Mouse (Mus musculus) heart, embryonic 15.5 days (tissue): ENCODE data around the gene Zfhx2. TPM values are rescaled to one million over a fixed set of nuclear protein-coding genes. Genes with fewer than 3 reads are reported as not detected.

Experiments used
- ATAC-seq: fragments of 200-750 bp; cut with Nextera tagmentation; replicated peaks from 2 replicates; pipeline ENCODE4 v1.8.0; 2017; ENCODE audit warnings: low read depth, moderate TSS enrichment; ENCODE audit not compliant: insufficient number of reproducible peaks, insufficient read depth, low FRiP score
- H3K27ac ChIP-seq: fragments of 300-500 bp; sonication (generic); 2 replicates; pipeline ENCODE4 v1.5.1; 2015; ENCODE audit warnings: mild to moderate bottlenecking, inconsistent platforms
- H3K27me3 ChIP-seq: fragments of 300-500 bp; sonication (generic); 2 replicates; pipeline ENCODE4 v1.6.1; 2015; ENCODE audit warnings: inconsistent platforms
- H3K36me3 ChIP-seq: fragments of 300-500 bp; sonication (generic); 2 replicates; pipeline ENCODE4 v1.6.1; 2015; ENCODE audit warnings: mild to moderate bottlenecking, inconsistent platforms
- H3K4me1 ChIP-seq: fragments of 300-500 bp; sonication (generic); replicated peaks from 2 replicates; pipeline ENCODE4 v1.6.1; 2015; ENCODE audit warnings: inconsistent platforms
- H3K4me2 ChIP-seq: fragments of 300-500 bp; sonication (generic); 2 replicates; pipeline ENCODE4 v1.6.1; 2015; ENCODE audit warnings: inconsistent platforms, mild to moderate bottlenecking, moderate library complexity
- H3K4me3 ChIP-seq: fragments of 300-500 bp; sonication (generic); 2 replicates; pipeline ENCODE4 v1.5.1; 2015; ENCODE audit warnings: mild to moderate bottlenecking, inconsistent platforms
- H3K9ac ChIP-seq: fragments of 300-500 bp; sonication (generic); 2 replicates; pipeline ENCODE4 v1.6.1; 2015; ENCODE audit warnings: mild to moderate bottlenecking, inconsistent platforms
- H3K9me3 ChIP-seq: fragments of 300-500 bp; sonication (generic); replicated peaks from 2 replicates; pipeline ENCODE4 v1.6.1; 2016; ENCODE audit warnings: inconsistent platforms
- WGBS: fragments of 180-500 bp; shearing (Covaris S2); methylation state at CpG from one replicate; pipeline ENCODE4 v1.1.7; 2015; ENCODE audit warnings: mixed read lengths; 5-methylcytosine and 5-hydroxymethylcytosine counted together
- polyA plus RNA-seq: library from polyadenylated mRNA; unstranded; fragments of >200 nt; fragmentation: Nextera tagmentation; extraction: Ambion mirVana; gene quantifications from 2 replicates; pipeline ENCODE4 v1.2.1, GENCODE M21; 2015

The Zfhx2 gene
- polyA plus RNA-seq, 1 experiment from 2014 or later = 2.6 TPM

- peaks cover 43% of the 10 kb centered on the region for H3K4me1 ChIP-seq
- 6% methylated on average over 34 of the region's 34 CpGs for WGBS
- no peaks in the 10 kb centered on the region for H3K36me3 ChIP-seq
- peak overlapping the region; percentile 56 for H3K9ac ChIP-seq
- no peaks in the 10 kb centered on the region for H3K27me3 ChIP-seq
- peak overlapping the region; percentile 72 for H3K4me3 ChIP-seq
- ATAC-seq = no peak
- H3K27ac ChIP-seq = peak overlapping the region; percentile 54
- H3K9me3 ChIP-seq = no peaks in the 10 kb centered on the region
- peak overlapping the region; percentile 73 for H3K4me2 ChIP-seq
These were observed 787 bp downstream of the Zfhx2 start for GRCm38 (mm10) chr14:55091209-55091865.

- Histone ChIP-seq H3K9me3 (no peaks in the 10 kb centered on the region), H3K4me1 (peaks cover 36% of the 10 kb centered on the region), H3K4me2 (peak overlapping the region; percentile 15; the same call in 1 of the 2 replicates), H3K9ac (no peak overlapping the region), H3K4me3 (no peak overlapping the region), H3K27ac (peak overlapping the region; percentile 55), H3K36me3 (no peaks in the 10 kb centered on the region), H3K27me3 (no peaks in the 10 kb centered on the region)
- 47% methylated on average over 13 of the region's 13 CpGs for WGBS
- ATAC-seq = no peak; the same call in 1 of the 2 replicates
These were observed 2.8 kb downstream of the Zfhx2 start for GRCm38 (mm10) chr14:55089199-55089947.

- Histone ChIP-seq H3K9me3 (no peaks in the 10 kb centered on the region), H3K4me2 (no peak overlapping the region), H3K4me3 (no peak overlapping the region), H3K27ac (no peak overlapping the region), H3K4me1 (peaks cover 30% of the 10 kb centered on the region), H3K9ac (no peak overlapping the region), H3K27me3 (no peaks in the 10 kb centered on the region), H3K36me3 (no peaks in the 10 kb centered on the region)
- no peak for ATAC-seq
- WGBS = 83% methylated on average over 6 of the region's 6 CpGs
These were observed 6.1 kb downstream of the Zfhx2 start for GRCm38 (mm10) chr14:55086009-55086514.

- H3K36me3 ChIP-seq = no peaks in the 10 kb centered on the region
- no peak overlapping the region for H3K9ac ChIP-seq
- no peaks in the 10 kb centered on the region for H3K9me3 ChIP-seq
- H3K27ac ChIP-seq = no peak overlapping the region
- ATAC-seq = no peak
- no peaks in the 10 kb centered on the region for H3K27me3 ChIP-seq
- WGBS = 59% methylated on average over 9 of the region's 9 CpGs
- no peak overlapping the region for H3K4me3 ChIP-seq
- peaks cover 26% of the 10 kb centered on the region for H3K4me1 ChIP-seq
- no peak overlapping the region for H3K4me2 ChIP-seq
These were observed 6.7 kb downstream of the Zfhx2 start for GRCm38 (mm10) chr14:55085324-55086008.

DNA sequence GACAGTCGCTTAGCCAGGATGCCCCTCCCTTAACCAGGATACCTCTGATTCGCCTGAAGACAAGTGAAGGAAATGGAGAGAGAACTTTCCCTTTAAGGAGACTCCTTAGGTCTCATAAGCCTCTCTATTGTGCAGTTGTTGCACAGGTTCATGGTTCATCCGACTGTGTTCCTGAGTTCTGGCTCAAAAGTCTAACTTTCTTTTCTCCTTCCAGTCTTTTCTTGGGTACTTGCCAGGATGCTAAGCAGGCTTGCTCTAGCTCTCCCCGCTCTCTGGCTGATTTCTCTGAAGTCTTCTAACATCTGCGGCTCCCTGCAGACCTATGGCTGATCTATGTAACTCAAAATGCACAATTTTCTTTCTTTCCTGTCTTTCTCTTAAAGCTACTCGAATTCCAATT, 8.6 kb downstream of the Zfhx2 start:
- ATAC-seq = no peak
- no peak overlapping the region for H3K4me2 ChIP-seq
- no peak overlapping the region for H3K4me3 ChIP-seq
- H3K36me3 ChIP-seq = no peaks in the 10 kb centered on the region
- no peak overlapping the region for H3K9ac ChIP-seq
- peaks cover 25% of the 10 kb centered on the region for H3K4me1 ChIP-seq
- peaks cover 7% of the 10 kb centered on the region for H3K27me3 ChIP-seq
- WGBS = 61% methylated on average over 6 of the region's 6 CpGs
- no peak overlapping the region for H3K27ac ChIP-seq
- no peaks in the 10 kb centered on the region for H3K9me3 ChIP-seq

DNA sequence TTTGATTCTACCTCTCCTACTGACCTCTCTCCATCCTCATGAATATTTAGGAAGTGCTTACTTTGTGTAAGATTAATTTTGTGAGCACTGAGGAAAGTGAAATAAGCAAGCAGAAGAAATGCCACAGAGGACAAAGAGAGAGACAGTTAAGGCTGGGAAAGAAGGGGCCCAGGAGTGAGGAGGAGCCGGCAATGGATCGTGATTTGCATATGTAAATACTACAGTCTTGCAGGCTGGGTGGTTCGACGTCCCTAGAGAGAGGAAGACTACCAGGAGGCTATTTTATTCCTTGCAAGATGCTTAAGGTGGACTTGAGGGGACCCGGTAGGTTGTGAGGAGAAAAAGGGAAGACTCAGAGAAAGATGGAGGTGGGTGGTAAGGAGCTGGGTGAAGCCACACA, 11.0 kb downstream of the Zfhx2 start:
- H3K27ac ChIP-seq = no peak overlapping the region
- no peaks in the 10 kb centered on the region for H3K36me3 ChIP-seq
- H3K4me1 ChIP-seq = peaks cover 33% of the 10 kb centered on the region
- no peak overlapping the region for H3K4me3 ChIP-seq
- H3K4me2 ChIP-seq = no peak overlapping the region
- WGBS = 39% methylated on average over 5 of the region's 5 CpGs
- no peak for ATAC-seq
- no peaks in the 10 kb centered on the region for H3K9me3 ChIP-seq
- H3K9ac ChIP-seq = no peak overlapping the region
- H3K27me3 ChIP-seq = peaks cover 23% of the 10 kb centered on the region

DNA sequence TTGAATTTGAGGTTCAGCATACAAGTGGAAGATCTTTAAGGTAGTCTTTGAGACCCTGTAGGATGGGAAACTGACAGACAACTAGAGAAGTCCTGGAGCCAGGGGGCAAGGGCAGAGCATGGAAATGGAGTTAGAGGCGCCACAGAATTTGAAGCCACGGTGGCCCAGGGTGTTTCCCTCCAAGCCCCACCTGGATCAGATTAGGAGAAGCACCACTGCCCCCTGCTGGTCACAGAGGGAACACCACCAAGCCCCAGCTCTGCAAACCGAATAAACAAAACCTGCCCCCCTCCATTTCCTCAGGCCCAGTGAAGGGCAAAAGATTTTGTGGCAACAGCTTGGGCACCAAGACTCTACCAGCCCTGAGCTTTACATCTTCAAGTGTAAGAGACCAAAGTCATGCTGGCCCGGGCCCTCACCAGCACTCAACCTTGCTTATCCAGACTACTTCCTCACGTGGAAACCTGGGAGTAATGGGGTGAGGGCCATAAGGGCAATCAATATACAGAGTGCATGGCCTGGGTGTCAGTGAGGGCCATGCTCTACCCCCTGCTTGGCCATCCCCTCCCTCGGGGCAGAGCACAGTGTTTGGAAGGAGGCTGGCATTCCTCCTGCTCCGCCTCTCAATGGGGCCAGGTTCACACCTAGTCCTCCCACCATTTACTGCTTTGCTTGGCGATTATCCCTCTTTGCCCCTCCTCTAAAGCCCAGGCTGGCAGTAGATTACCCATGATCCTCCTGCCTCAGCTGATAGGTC, 12.7 kb downstream of the Zfhx2 start:
- ATAC-seq = no peak
- 24% methylated on average over 8 of the region's 8 CpGs for WGBS
- H3K9ac ChIP-seq = 0 out of 2 replicates have a peak overlapping the region, but pooled peaks have one; percentile 31
- H3K27ac ChIP-seq = no peak overlapping the region
- peaks cover 30% of the 10 kb centered on the region for H3K27me3 ChIP-seq
- peak overlapping the region; percentile 49 for H3K4me2 ChIP-seq
- no peaks in the 10 kb centered on the region for H3K9me3 ChIP-seq
- H3K36me3 ChIP-seq = no peaks in the 10 kb centered on the region
- peak overlapping the region; percentile 25; the same call in 1 of the 2 replicates for H3K4me3 ChIP-seq
- H3K4me1 ChIP-seq = peaks cover 33% of the 10 kb centered on the region

- Histone ChIP-seq H3K4me3 (peak overlapping the region; percentile 25; the same call in 1 of the 2 replicates), H3K9me3 (no peaks in the 10 kb centered on the region), H3K27ac (no peak overlapping the region), H3K36me3 (no peaks in the 10 kb centered on the region), H3K4me1 (peaks cover 33% of the 10 kb centered on the region), H3K9ac (peak overlapping the region; percentile 31; the same call in 1 of the 2 replicates), H3K27me3 (peaks cover 32% of the 10 kb centered on the region), H3K4me2 (peak overlapping the region; percentile 49)
- WGBS = 7% methylated on average over 23 of the region's 23 CpGs
- 0 out of 2 replicates have a peak, but pooled peaks have one; percentile 36 for ATAC-seq
These were observed 13.6 kb downstream of the Zfhx2 start for GRCm38 (mm10) chr14:55078366-55078989.

- H3K4me3 ChIP-seq = no peak overlapping the region
- no peaks in the 10 kb centered on the region for H3K36me3 ChIP-seq
- H3K9ac ChIP-seq = no peak overlapping the region
- WGBS = 32% methylated on average over 15 of the region's 15 CpGs
- no peak for ATAC-seq
- no peaks in the 10 kb centered on the region for H3K9me3 ChIP-seq
- peaks cover 33% of the 10 kb centered on the region for H3K4me1 ChIP-seq
- H3K27ac ChIP-seq = no peak overlapping the region
- peak overlapping the region; percentile 49; the same call in 1 of the 2 replicates for H3K4me2 ChIP-seq
- peaks cover 33% of the 10 kb centered on the region for H3K27me3 ChIP-seq
These were observed 14.4 kb downstream of the Zfhx2 start for GRCm38 (mm10) chr14:55077481-55078365.

- Histone ChIP-seq H3K9me3 (no peaks in the 10 kb centered on the region), H3K36me3 (no peaks in the 10 kb centered on the region), H3K27ac (no peak overlapping the region), H3K4me1 (peaks cover 33% of the 10 kb centered on the region), H3K4me3 (no peak overlapping the region), H3K9ac (no peak overlapping the region), H3K4me2 (no peak overlapping the region), H3K27me3 (peaks cover 41% of the 10 kb centered on the region)
- WGBS = 55% methylated on average over 3 of the region's 3 CpGs
- ATAC-seq = no peak
These were observed 15.2 kb downstream of the Zfhx2 start for GRCm38 (mm10) chr14:55076956-55077355.
